Mouse (Mus musculus) lung, postnatal 0 days (tissue): Measurements from ENCODE around the gene Mcm3ap. TPM values are rescaled to one million over a fixed set of nuclear protein-coding genes. Genes with fewer than 3 reads are reported as not detected.

Experiments
- ATAC-seq: fragments of 200-750 bp; cut with Nextera tagmentation; 2 replicates; pipeline ENCODE4 v1.8.0; 2017; ENCODE audit warnings: moderate library complexity
- DNase-seq: peaks from one replicate; pipeline ENCODE4 v3.0.0-alpha.2; 2016; ENCODE audit warnings: low spot score
- H3K27ac ChIP-seq: fragments of 300-500 bp; sonication (generic); 2 replicates; pipeline ENCODE4 v1.5.1; 2014; ENCODE audit warnings: antibody characterized with exemption, mild to moderate bottlenecking, low read length, mixed read lengths
- H3K27me3 ChIP-seq: fragments of 300-500 bp; sonication (generic); replicated peaks from 2 replicates; pipeline ENCODE4 v1.6.1; 2014; ENCODE audit warnings: low read length, mixed read lengths; ENCODE audit not compliant: insufficient read depth
- H3K36me3 ChIP-seq: fragments of 300-500 bp; sonication (generic); 2 replicates; pipeline ENCODE4 v1.6.1; 2014; ENCODE audit warnings: low read length, mixed read lengths; ENCODE audit not compliant: insufficient read depth
- H3K4me1 ChIP-seq: fragments of 300-500 bp; sonication (generic); 2 replicates; pipeline ENCODE4 v1.6.1; 2014; ENCODE audit warnings: antibody characterized with exemption, low read depth, low read length, mixed read lengths; ENCODE audit not compliant: insufficient read depth
- H3K4me2 ChIP-seq: fragments of 300-500 bp; sonication (generic); replicated peaks from 2 replicates; pipeline ENCODE4 v1.6.1; 2014; ENCODE audit warnings: low read depth, mild to moderate bottlenecking, low read length, moderate library complexity, mixed read lengths
- H3K4me3 ChIP-seq: fragments of 300-500 bp; sonication (generic); 2 replicates; pipeline ENCODE4 v1.5.1; 2014; ENCODE audit warnings: low read depth, low read length
- H3K9ac ChIP-seq: fragments of 300-500 bp; sonication (generic); replicated peaks from 2 replicates; pipeline ENCODE4 v1.6.1; 2014; ENCODE audit warnings: low read depth, mild to moderate bottlenecking
- H3K9me3 ChIP-seq: fragments of 300-500 bp; sonication (generic); 2 replicates; pipeline ENCODE4 v1.6.1; 2016; ENCODE audit warnings: low read length, mixed read lengths
- CTCF ChIP-seq: IDR thresholded peaks from 2 replicates; pipeline ENCODE4 v1.5.1; 2016; ENCODE audit warnings: antibody characterized with exemption, mild to moderate bottlenecking
- EP300 ChIP-seq: IDR thresholded peaks from 2 replicates; pipeline ENCODE4 v1.6.1; 2016; ENCODE audit warnings: antibody characterized with exemption, mild to moderate bottlenecking, control low read depth
- WGBS: fragments of 180-500 bp; shearing (Covaris S2); extraction: QIAGEN DNeasy Blood & Tissue Kit; methylation state at CpG from one replicate; pipeline ENCODE4 v1.1.7; 2014; 5-methylcytosine and 5-hydroxymethylcytosine counted together
- polyA plus RNA-seq: library from polyadenylated mRNA; unstranded; fragments of >200 nt; fragmentation: Nextera tagmentation; extraction: Ambion mirVana; gene quantifications from 2 replicates; pipeline ENCODE4 v1.2.1, GENCODE M21; 2015

Gene Mcm3ap
- 41.9 and 46.0 TPM in 2 replicates for polyA plus RNA-seq

DNA sequence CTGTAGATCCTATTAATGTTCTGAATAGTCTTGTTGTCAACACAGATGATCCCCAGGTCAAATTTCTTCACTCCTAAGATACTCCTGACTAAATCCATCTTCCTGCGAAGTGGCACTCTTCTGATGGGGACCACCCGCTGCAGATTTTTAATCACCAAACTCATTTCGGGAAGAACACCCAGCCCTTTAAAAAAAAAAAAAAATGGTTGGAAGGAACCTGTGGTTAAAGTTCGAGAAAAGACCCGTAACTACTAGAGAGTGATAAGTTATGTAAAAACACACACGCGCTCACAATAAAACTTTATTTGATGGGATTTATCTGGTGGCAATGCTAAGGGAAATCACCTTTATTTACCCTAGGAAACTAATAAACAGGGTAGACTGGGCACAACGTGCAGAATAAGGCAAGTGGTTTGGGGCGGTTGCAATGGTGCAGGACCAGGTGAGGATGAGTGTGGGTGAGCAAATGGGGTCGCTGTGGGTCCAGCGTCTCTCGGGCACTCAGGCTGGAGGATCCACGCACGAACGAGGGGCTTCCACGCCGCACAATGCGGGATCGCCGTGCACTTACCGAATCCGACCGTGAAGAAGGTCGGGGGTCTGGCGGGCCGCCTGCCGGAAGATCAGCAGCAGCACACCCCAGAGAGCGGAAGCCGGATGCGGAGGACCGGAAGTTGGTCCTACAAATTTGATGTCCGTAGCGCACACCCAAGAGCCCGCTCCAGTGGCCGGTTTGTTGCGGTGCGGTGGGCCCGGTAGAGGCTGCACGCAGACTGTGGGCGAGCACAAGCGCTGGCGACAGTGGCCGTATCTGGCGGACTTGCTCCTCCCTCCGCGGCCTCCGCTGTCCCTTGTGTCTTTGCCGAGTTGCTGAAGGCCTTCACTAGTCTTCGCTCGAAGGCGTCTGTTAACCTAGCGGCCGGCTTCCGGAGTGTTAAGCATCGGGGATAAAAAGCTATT, at the start of gene Mcm3ap, which contains the start of gene Ybey:
TSS of gene Mcm3ap (plus strand) at position 725 of the 960 bp plus-strand sequence.
TSS of gene Ybey (minus strand) at position 912 of the 960 bp plus-strand sequence.
- H3K4me3 ChIP-seq, result peak within 1 kb of the TSS; percentile 86
- no peaks in the 10 kb centered on the region for H3K27me3 ChIP-seq
- peak; percentile 98 for ATAC-seq
- peak within 1 kb of the TSS; percentile 88 for H3K9ac ChIP-seq
- TF ChIP-seq EP300 (no peak), CTCF (peak; percentile 64)
- H3K27ac ChIP-seq, result peak within 1 kb of the TSS; percentile 85
- H3K9me3 ChIP-seq, result no peaks in the 10 kb centered on the region
- H3K4me1 ChIP-seq, result no peaks in the 10 kb centered on the region
- 1% methylated on average over 53 of the region's 55 CpGs for WGBS
- H3K36me3 ChIP-seq, result no peaks in the 10 kb centered on the region; the same call in 1 of the 2 replicates
- peak; percentile 93 for DNase-seq
- H3K4me2 ChIP-seq, result peak within 1 kb of the TSS; percentile 70

DNA sequence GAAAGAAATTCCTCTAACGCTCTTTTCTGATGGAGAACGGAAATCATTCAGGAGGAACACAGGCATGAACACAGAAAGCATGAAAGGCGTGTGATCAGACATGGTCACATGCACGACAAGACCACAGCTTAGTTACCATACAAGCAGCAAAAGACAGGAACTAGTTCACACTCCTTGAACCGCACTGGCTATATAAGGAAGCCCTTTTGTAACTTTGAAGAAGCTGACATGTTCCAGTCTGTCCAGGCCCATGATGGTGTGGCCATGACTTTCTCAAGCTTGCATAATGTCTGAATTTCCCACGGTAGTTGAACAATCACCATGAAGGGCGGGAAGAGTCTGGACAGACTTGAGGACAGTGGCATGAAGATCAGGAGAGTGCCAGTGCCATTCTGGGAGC, 43.1 kb upstream of the Mcm3ap start:
- peaks cover 55% of the 10 kb centered on the region for H3K36me3 ChIP-seq
- 90% methylated on average over 7 of the region's 7 CpGs for WGBS
- H3K27me3 ChIP-seq, result no peaks in the 10 kb centered on the region

DNA sequence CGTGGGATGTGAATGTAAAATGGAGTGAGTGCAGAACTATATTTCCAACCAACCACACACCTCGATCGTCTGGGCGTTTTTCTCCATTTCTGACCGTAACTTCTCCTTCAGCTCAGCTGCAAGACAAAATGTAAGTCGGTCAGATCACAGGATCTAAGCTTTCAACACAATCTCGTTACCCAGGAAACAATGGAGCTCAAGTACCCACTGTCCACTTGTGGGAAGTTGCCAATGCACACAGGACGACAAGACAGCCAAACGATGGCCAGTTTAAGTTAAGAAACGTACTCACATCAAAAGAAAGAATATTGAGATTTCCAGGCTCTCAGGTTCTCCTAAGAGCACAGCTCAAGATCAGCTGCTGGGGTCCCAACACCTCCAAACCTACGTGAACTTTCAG, 34.8 kb upstream of the Mcm3ap start:
- Histone ChIP-seq H3K27ac (no peak overlapping the region), H3K36me3 (peaks cover 59% of the 10 kb centered on the region), H3K4me1 (no peaks in the 10 kb centered on the region), H3K9me3 (no peaks in the 10 kb centered on the region), H3K4me3 (no peak overlapping the region), H3K4me2 (no peak overlapping the region), H3K27me3 (no peaks in the 10 kb centered on the region), H3K9ac (no peak overlapping the region)
- DNase-seq (no peak), ATAC-seq (peak; percentile 63)
- WGBS, result 75% methylated on average over 11 of the region's 11 CpGs
- no peak for TF ChIP-seq EP300
- no peak for TF ChIP-seq CTCF

More for the DNA sequence above, 43.1 kb upstream of the Mcm3ap start:
- H3K4me1 ChIP-seq, result no peaks in the 10 kb centered on the region
- ATAC-seq, result no peak
- no peak overlapping the region for H3K4me2 ChIP-seq
- H3K27ac ChIP-seq, result no peak overlapping the region
- H3K9me3 ChIP-seq, result no peaks in the 10 kb centered on the region
- H3K4me3 ChIP-seq, result no peak overlapping the region
- no peak overlapping the region for H3K9ac ChIP-seq
- DNase-seq, result peak; percentile 13
- no peak for TF ChIP-seq CTCF
- TF ChIP-seq EP300, result no peak

DNA sequence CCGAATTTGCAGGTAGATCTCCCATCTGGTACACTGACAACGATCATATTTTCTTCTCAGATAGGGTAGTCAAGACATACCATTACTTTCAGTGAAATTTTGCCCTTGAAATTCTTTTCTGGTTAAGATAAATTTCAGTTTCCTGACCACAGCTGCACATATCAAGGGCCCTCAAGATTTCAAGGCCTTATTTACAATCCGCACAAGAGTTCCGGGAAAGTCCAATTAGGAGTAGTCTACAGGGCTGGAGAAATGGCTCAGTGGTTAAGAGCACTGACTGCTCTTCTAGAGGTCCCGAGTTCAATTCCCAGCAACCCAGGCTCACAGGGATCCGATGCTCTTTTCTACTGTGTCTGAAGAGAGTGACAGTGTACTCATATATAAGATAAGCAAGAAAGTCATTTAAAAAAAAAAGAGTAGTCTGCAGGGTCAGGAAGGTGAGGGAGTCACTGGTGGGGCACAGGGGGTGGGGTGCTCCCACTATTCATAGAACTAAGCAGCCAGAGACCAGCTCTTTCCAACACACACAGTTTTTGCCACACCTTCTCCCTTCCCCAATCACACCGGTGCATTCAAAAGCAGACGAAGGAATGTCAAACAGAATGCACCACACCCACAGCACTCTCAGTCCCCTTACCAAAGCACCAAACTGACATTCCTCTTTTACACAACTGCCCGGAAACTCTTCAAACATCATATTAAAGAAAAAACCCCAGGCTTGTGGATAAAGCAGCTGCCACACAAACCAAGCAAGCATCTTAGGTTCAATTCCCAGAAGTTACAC, 29.4 kb upstream of the Mcm3ap start:
- Histone ChIP-seq H3K27ac (peak overlapping the region; percentile 82), H3K9me3 (no peaks in the 10 kb centered on the region), H3K9ac (no peak overlapping the region), H3K27me3 (no peaks in the 10 kb centered on the region), H3K36me3 (peaks cover 19% of the 10 kb centered on the region), H3K4me2 (no peak overlapping the region), H3K4me1 (peaks cover 14% of the 10 kb centered on the region; the same call in 1 of the 2 replicates), H3K4me3 (no peak overlapping the region)
- ATAC-seq (peak; percentile 11; the same call in 1 of the 2 replicates), DNase-seq (peak; percentile 84)
- TF ChIP-seq CTCF, result no peak
- TF ChIP-seq EP300, result peak; percentile 88
- 63% methylated on average over 9 of the region's 9 CpGs for WGBS

DNA sequence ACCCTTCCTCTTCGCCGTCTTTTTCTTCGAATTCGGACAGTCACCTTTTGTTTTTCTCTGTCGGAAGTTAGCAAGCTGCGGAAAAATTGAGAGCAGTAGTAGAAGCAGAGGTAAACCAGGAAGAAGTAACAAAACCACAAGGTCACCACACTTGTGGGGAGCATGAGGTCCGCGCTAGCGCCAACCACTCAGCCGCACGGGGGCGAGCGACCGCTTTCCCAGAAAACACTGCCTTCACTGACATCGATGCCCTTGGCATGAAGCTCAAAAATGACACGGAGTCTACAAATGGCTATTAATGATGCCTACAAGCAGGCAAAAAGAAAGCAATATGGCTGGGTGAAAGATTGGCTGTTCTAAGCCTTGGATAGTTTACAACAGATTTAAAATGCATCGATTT, 28.4 kb upstream of the Mcm3ap start, which contains the start of gene AC141477.1:
TSS of gene AC141477.1 (minus strand) at position 164 of the 400 bp plus-strand sequence.
- Histone ChIP-seq H3K4me1 (peaks cover 14% of the 10 kb centered on the region; the same call in 1 of the 2 replicates), H3K27me3 (no peaks in the 10 kb centered on the region), H3K4me3 (no peak within 1 kb of the TSS), H3K36me3 (peaks cover 13% of the 10 kb centered on the region), H3K9me3 (no peaks in the 10 kb centered on the region), H3K9ac (no peak within 1 kb of the TSS), H3K4me2 (peak within 1 kb of the TSS; percentile 71; the same call in 1 of the 2 replicates), H3K27ac (peak within 1 kb of the TSS; percentile 97)
- ATAC-seq (no peak), DNase-seq (no peak)
- TF ChIP-seq CTCF (no peak), EP300 (no peak)
- 95% methylated on average over 17 of the region's 17 CpGs for WGBS
